Mouse (Mus musculus) CD4-positive naive resting alpha-beta T cell, adult 76 days (primary cell): Measurements from ENCODE around the gene Pcsk5. TPM values are rescaled to one million over a fixed set of nuclear protein-coding genes. Genes with fewer than 3 reads are reported as not detected.

Source experiments
- total RNA-seq: library from RNA; stranded (reverse); gene quantifications from one replicate; pipeline ENCODE4 v1.2.4, GENCODE M21; 2023

Pcsk5 gene
- total RNA-seq = not detected

GRCm38 (mm10) chr19:17837471-17837859 is at the start of gene Pcsk5:
Gene Pcsk5 (minus strand): TSS chr19:17837632.

GRCm38 (mm10) chr19:17393841-17394591 is 443.4 kb downstream of the Pcsk5 start, which contains the start of gene Rfk:
Gene Rfk (plus strand): TSS chr19:17394043.

